Mouse (Mus musculus) large intestine, adult 2 months (tissue): ENCODE measurements around the gene Knstrn. TPM values are rescaled to one million over a fixed set of nuclear protein-coding genes. Genes with fewer than 3 reads are reported as not detected.

Experiments
- DNase-seq: peaks from one replicate; pipeline ENCODE4 v3.0.0-alpha.2; 2012; ENCODE audit warnings: low read depth, low spot score
- WGBS: fragments of 180-500 bp; shearing (Covaris S2); methylation state at CpG from one replicate; pipeline ENCODE4 v1.1.7; 2018; 5-methylcytosine and 5-hydroxymethylcytosine counted together
- polyA plus RNA-seq: library from polyadenylated mRNA; depleted of rRNA; stranded (reverse); fragments of >200 nt; gene quantifications from 2 replicates; pipeline ENCODE4 v1.2.3, GENCODE M21; 2012

Gene Knstrn
- polyA plus RNA-seq, 1 experiment = 15.6 TPM

DNA sequence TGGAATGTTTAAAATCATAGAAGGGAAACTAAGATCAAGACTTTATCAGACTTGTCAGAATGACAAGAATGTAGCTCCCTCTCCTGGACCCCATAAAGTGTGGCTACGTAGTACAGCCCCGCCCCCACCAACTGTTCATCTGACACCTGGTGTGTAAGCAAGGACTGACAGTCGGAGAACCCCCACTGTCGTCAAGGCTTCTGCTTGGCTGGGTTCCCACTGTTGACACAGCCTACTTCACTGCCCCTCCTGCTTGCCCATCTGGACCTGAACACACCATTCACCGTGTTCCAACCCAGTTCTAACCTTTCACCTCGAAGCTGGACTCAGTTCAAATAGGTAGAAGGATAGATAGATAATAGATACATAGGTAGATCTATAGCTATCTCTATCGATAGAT is 32.4 kb downstream of the Knstrn start:
- 16% methylated on average over 7 of the region's 7 CpGs for WGBS

DNA sequence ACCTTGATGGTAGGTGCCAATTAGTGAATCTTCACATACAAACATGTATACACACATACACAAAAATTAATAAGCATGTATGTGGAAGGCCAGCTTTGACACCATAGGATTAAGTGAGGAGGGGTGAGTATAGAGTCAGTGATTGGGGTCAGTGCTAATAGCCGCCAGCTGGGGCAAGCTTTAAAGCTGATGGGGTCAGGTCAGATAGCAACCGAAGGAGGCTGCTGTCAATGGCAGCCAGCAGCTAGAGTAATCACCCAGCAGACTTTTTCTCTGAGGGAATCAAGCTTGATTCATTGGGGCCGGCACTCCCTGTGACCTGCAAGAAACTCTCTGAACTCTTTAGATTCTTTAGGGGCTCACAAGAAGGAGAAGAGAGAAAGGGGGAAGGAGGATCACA is 38.0 kb downstream of the Knstrn start:
- DNase-seq = no peak
- 63% methylated on average over 3 of the region's 3 CpGs for WGBS

More for the DNA sequence above, 32.4 kb downstream of the Knstrn start:
- DNase-seq = no peak

DNA sequence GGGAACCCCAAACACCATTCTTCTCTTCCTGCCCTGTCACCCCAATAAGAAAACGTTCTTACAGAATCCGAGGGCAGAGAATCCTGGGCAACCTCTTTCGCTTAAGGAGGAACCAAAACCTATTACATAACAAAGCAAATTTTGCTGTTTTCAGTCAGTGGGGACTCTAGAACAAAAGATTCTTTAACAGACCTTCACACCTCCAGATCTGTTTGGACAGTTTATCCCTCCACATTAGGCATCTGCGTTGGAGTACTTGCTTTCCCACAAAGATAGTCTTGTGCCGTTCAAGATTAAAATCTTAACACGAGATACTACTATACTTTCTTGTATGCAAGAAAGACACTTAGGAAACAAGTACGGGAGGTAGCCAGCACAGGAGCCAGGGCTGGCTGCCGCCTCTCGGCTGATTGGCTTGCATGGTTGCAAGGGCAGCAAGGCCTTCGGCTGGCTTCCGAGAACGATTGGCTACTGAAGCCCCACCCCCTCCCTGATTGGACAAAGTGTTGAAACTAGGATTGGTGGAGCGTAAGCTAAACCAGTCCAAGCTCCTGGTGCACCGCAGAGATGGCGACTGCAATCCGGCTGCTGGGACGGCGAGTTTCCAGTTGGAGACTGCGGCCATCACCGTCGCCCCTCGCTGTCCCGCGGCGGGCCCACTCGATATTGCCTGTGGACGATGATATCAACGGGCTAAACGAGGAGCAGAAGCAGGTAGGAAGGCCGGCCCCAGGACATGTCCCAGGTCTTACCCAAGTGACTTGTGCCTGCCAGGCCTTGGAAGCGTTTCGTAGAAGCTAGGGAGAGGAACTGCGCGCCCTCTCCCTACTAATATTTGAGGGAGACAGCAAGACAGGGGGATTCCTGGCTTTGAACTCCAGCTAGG is 47.9 kb downstream of the Knstrn start, which contains the start of gene Ivd:
Gene Ivd (plus strand): TSS at position 501 of the 886 bp plus-strand sequence.
- DNase-seq = peak; percentile 91
- under 1% methylated on average over 34 of the region's 34 CpGs for whole genome bisulfite sequencing

DNA sequence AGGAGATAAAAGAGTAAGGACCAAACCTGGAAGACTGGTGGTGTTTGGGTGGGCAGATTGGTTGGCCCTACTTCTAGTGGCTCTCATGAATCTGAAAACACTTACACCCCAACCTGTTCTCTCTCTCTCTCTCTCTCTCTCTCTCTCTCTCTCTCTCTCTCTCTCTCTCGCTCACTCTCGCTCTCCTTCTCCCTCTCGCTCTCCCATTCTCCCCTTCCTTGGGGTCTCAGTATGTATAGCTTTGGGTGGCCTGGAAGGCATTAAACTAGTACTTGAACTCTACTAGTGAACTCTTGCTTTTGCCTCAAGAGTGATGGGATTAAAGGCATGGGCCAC is 48.5 kb downstream of the Knstrn start:
- no peak for DNase-seq
- 8% methylated on average over 2 of the region's 3 CpGs for WGBS

DNA sequence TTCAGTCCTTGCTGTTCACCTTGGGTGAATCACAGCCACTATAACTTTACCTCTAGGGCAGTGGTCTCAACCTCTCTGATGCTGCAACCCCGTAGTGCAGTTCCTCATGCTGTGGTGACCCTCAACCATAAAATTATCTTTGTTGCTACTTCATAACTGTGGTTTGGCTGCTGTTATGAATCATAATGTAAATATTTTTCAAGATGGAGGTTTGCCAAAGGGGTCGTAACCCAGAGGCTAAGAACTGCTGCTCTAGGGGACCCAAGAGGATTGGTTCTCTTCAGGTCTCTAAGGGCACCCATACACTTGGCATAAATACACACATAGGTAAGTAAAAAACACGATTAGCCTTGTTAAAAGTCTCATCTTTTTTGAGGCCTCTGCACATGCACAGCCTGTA is 56.8 kb downstream of the Knstrn start:
- WGBS = 30% methylated on average over 3 of the region's 3 CpGs
- DNase-seq = no peak

DNA sequence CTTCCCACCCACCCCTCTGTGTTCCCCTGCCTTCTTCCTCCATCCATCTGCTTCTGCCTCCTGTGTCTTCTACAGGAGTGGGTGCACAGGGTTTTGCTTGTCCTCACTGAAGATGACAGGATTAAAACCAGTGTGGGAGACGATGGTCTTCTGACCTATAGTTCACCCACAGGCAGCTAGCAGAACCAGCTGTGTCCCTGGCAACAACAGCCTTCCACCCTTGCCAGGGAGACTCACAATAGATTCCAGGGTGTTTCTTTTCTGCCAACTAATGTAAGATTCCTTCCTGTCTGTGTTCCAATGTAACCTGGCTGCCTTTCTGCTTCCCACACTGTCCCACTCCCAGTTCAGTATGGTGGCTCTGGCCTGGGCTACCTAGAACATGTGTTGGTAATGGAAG is 57.2 kb downstream of the Knstrn start:
- DNase-seq = no peak
- 60% methylated on average over 1 of the region's 1 CpGs for WGBS

DNA sequence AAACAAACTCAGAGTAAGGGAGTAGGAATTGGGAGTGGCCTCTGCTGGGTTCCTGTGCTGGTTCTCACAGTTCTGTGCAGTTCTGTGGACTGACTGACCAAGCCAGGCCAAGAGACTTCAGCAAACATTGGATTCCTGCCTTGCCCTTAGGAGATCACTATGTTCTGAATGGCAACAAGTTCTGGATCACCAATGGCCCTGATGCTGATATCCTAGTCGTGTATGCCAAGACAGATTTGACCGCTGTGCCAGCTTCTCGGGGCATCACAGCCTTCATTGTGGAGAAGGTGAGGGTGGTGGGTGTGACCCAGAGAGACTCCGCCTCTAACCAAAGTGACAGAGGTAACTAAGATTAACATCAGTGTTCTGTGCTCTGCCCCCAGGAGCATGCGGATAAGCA is 59.2 kb downstream of the Knstrn start:
- DNase-seq = no peak
- WGBS = 81% methylated on average over 5 of the region's 5 CpGs

DNA sequence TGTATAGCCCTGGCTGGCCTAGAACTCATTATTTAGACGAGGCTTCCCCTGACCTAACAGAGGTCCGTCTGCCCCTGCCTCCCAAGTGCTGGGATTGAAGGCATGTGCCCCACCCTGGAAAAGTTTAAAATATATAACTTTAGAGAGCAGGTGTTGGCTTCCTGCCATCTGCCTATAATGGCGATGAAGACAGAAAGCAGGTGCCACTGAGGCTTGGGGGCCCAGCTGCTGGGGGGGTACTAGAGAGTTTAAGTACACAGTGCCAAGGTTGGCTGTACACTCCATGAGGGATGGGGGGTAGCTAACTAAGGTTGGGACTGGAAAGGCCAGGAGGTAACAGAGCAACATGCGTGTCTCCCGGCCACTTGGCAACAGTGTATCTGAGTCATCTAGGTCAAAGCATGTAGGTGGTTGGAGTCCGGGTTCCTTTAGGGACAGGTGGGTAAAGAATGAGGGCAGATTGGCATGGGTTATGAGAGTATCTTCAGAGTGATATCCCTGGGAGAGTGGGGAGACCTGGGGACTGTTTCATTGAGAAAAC is 60.2 kb downstream of the Knstrn start:
- WGBS = 34% methylated on average over 6 of the region's 6 CpGs

DNA sequence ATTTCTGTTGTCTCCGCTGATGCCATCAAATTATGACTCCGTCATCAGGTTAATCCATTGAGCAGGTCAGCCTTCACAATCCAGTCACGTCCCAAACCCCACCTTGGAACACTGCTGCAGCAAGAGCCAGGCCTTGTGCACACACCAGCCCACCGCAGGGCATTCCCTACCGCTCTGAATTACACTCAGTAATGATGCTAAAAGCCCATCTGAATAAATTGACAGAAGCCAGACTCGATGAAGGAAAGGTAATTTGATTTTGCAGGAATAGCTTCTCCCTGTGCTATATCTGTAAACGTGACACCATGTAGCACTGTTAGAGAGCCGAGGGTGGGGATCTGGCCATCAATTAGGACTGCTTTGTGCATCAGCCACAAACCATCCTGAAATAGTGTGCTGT is 61.5 kb downstream of the Knstrn start:
- WGBS = 92% methylated on average over 8 of the region's 8 CpGs
- no peak for DNase-seq

More for the DNA sequence above, 60.2 kb downstream of the Knstrn start:
- DNase-seq = no peak

DNA sequence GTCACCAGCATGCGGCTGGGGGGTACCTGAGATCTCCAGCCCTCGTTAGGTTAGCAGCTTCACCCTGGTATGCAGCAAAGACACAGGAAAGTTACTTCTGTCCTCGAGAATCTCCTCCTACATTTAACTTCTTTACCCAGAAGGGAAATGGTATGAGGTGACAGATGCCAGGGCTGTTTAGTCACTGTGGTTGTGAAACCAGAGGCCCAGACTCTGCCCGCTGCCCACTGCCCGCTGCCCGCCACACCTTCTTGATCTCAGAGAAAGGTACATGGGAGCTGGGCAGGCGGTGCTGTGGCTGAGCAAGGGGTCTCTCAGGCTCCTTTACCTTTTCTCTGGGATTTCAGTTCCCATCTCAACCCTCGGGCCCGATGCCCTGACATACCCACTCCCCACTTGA is 62.6 kb downstream of the Knstrn start:
- 97% methylated on average over 9 of the region's 9 CpGs for WGBS

DNA sequence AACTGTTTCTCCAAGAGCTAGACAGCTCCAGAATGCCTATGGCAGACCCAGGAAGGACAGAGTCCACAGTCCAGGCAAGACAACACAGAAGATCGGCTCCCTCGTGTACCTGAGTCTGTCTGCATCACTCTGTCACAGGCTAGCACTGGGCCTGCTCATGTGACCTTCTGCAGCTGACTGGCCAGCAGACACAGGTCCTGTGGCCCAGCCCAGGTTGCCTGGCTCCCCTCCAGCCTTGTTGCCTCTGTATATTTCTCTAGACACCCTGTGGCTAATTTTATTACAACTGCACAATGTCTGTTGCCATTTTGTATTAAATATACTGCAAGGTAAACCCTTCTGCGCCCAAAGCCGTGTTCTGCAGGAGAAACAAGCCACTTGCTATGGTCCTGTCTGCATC is 67.2 kb downstream of the Knstrn start:
- WGBS = 74% methylated on average over 4 of the region's 4 CpGs
- DNase-seq = no peak

More for the DNA sequence above, 62.6 kb downstream of the Knstrn start:
- DNase-seq = no peak

DNA sequence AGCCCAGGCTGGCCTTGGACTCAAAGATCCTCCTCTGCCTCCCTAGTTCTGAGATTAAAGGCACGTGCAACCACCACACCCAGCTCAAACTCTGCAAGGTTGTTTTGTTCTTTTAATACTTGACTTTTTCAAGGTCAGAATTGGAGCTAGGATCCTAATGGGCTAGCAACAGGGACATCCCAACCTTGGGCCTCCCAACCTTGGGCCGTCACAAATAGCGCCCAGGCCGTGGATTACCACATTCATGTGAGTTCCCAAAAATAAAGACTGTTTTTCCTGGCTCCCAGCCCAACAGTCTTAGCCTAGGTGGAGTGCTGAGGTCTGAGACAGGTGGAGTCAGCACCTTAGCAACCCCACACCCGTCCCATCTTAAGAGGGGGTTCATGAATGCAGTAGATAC is 68.2 kb downstream of the Knstrn start:
- 62% methylated on average over 5 of the region's 5 CpGs for WGBS
- DNase-seq = no peak

DNA sequence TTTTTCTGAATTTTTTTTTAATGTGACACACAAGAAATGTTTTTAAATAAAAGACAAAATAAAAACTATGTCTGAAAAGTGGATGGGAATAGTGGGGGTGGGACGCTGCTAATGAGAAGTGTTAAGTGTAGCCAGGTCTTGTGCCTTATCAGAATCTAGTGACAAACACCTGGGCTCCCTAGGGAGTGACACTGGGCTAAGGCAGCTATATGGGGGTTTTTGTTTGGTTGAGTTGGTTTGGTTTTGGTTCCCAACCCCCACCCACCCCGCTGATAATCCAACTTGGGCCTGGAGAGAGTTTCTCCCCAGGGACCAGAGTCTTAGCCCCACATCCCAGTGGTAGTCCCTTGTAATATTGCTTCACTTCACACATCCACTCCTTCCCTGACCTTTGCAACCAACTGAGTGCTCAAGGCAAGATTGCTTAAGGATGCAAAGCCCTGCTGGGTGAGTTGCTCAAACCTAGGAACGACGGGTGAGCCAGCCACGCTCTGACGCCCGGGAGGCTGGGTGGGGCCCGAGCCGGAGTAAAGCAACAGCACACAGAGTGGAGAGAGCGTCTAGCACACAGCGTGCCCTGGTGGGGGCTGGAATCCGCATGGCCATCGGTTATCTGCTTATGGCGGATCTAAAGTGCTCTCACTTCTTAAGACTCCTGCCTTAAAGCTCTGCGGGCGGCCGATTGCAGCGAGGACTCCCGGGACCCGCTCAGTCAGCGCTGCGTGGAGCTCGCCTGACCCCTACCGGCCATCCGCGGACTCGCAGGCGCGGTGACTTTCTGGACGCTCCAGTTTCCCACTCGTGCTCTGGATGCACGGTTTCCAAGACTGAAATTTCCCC is 69.3 kb downstream of the Knstrn start:
- WGBS = 4% methylated on average over 32 of the region's 32 CpGs
- no peak for DNase-seq

DNA sequence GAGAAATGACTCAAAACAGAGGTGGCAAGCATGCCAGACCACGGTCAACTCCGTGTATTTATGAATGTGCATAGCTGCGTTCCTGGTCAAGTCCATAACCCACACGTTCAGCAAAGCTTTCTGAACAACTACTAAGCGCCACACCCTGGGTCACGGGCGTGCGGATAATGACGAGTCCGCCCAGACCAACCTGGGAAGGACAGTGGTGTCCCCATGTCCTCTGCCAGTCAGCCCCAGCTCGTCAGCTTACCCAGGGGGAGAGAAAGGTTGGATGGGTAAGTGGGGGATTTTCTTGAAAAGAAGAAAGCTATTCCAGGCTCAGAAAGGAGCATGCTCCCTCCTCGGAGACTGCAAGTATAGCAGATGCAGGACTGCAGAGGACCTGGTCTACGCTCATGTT is 73.6 kb downstream of the Knstrn start:
- no peak for DNase-seq
- 36% methylated on average over 13 of the region's 13 CpGs for WGBS

DNA sequence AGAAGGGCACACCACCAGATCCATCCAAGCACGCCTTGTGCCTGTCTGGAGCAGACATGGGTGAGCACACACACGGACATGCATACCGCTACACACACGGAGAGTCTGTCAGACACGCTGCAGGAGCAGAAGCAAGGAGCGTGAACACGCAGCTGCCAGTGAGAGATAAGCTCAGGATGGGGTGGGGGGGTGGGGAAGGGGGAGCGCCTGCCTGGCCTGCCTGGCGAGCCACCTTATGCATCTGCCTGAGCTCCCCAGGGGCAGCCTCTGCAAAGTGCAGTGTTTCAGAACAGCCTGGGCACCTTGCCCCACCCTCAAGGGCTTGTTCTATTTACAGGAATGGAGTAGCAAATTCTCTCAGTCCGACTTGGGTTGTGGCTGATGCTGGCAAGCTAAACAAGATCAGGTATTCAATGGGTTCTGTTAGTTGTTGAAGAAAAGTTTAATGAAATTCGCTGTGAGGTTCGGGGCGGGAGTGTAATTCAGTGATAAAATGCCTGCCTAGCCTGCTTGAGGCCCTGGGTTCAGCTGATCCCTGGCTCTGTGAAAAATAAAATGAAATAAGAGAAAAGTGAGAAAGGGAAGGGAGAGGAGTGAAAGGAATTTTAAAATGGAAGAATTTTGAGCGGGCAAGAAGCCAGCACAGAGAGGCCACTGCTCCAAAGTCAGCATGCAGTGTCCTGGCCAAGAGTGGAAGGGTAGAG is 74.2 kb downstream of the Knstrn start:
- 26% methylated on average over 14 of the region's 14 CpGs for WGBS
- no peak for DNase-seq

DNA sequence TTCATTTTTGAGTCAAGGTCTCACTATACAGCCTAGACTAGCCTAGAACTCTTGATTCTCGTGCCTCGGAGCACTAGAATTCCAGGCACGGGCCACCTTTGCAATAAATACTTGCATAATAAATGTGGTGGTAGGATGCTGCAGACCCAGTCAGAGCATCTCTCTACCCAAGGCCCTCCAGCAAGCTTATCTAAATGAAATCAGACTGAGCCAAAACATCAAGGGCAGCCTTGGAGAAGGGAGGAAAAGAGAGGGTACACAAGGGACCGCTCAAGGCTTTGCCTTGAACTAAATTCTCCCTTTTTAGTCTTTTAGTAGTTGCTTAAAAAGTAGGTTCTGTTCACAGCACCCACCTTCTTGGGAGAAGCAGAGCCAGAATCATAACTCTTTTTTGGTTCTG is 77.4 kb downstream of the Knstrn start:
- WGBS = 83% methylated on average over 4 of the region's 4 CpGs
- no peak for DNase-seq

DNA sequence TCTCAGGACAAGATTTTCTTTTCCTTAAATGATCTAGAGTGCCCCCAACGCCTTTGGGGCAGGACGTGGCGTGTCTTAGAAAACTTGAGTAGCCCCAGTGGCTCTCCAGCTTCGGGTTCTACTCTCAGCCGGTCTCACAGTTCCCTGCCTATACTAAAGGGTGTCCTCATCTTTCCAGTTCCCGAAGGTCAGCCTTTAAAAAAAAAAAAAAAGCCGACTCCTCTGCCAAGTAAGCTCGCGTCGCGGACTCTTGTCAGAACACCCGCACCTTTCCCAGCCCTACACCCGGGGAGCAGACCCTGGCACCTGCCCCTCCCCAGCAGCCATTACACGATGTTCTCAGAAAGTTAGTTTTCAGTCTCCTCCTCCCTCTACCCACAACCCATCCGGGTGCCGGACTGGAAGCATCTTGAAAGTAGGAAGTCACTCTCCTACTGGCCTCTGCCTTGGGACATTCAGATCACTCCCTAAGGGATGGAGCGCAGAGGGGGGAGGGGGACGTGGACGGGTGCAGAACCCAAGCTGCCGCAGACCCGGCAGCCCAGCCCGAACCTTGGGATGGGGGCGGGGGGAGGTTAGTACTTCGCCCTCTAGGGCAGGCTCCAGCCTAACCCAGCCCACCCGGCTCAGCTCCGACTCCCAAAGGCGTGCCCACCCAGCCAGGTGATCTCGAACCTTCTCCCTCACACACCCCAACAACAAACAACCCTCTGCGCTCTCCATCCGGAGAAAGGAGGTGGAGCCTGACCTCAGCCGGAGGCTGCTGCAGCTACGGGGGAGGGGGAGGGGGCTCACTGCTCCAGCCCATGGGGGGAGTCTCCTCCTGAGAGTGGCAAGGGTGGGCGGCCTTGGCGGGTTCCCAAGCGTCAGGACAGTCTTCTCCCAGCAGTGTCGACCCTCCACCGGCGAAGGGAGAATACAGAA is 82.4 kb downstream of the Knstrn start:
- DNase-seq = no peak
- 4% methylated on average over 38 of the region's 38 CpGs for WGBS

DNA sequence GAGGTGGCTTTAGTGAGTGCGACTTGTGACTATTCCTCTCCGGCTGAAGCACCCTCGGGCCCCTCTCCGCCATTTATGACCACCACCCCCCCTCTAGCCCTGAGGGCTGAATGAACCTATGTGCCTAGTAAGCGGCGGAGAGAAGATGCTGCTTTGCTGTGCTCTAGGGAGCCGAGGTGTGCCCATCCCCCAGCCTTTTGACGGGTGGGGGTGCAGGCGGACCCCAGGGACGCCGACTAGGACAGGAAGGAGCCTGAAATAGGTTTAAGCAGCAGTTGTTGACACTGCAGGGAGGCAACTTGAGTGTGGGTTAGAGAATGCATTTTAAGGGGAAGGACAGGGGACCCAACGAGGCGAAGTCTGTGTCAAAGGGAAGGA is 83.1 kb downstream of the Knstrn start:
- no peak for DNase-seq
- WGBS = 4% methylated on average over 13 of the region's 13 CpGs

DNA sequence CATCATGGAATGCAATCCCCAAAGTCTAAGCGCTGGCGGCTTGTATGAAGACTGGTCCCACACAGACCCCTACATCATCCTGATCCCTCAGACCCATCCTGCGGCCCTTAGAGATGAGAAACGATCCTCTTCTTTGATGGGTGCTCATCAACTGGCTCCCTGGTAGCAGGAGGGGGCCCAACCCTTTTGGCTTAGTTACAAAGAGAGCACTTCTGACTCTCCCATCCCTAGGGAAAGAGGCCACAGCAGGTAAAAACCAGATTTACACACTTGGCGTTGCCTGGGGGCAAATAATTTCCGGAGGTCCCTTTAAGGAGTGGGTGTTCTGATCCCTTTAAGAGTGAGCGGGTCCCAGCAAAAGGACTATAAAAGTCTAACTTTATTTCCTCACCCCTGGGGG is 83.6 kb downstream of the Knstrn start:
- 31% methylated on average over 7 of the region's 7 CpGs for WGBS
- no peak for DNase-seq
